Mouse (Mus musculus) heart, adult 11 months (tissue): ENCODE results near the gene Krtap10-4.

Experiments
- DNase-seq: peaks from one replicate; pipeline ENCODE4 v3.0.0; 2022

Krtap10-4 gene

GRCm38 (mm10) chr10:77826951-77827350 lies at the start of gene Krtap10-4:
Gene Krtap10-4, minus strand, starts transcription at chr10:77827095.
- DNase-seq = peak; percentile 91

- no peak for DNase-seq
Measured at GRCm38 (mm10) chr10:77869651-77870050, 42.8 kb upstream of the Krtap10-4 start.

GRCm38 (mm10) chr10:77867546-77867945 lies 40.7 kb upstream of the Krtap10-4 start:
- no peak for DNase-seq

GRCm38 (mm10) chr10:77864762-77865143 lies 37.9 kb upstream of the Krtap10-4 start:
- DNase-seq = no peak

GRCm38 (mm10) chr10:77864067-77864761 lies 37.3 kb upstream of the Krtap10-4 start:
- DNase-seq = peak; percentile 91

- DNase-seq = no peak
Measured at GRCm38 (mm10) chr10:77861675-77862074, 34.8 kb upstream of the Krtap10-4 start, which contains the start of gene Gm3285. Gene Gm3285, plus strand, starts transcription at chr10:77861975.

GRCm38 (mm10) chr10:77852559-77852958 lies 25.7 kb upstream of the Krtap10-4 start, which contains the start of gene Gm10318:
Gene Gm10318, plus strand, starts transcription at chr10:77852859.
- no peak for DNase-seq

- DNase-seq = no peak
Measured at GRCm38 (mm10) chr10:77847538-77847937, 20.6 kb upstream of the Krtap10-4 start.

GRCm38 (mm10) chr10:77846961-77847360 lies 20.1 kb upstream of the Krtap10-4 start:
- no peak for DNase-seq

GRCm38 (mm10) chr10:77846503-77846902 lies 19.6 kb upstream of the Krtap10-4 start, which contains the start of gene Gm36176:
Gene Gm36176, plus strand, starts transcription at chr10:77846803.
- no peak for DNase-seq

GRCm38 (mm10) chr10:77839006-77839405 lies 12.1 kb upstream of the Krtap10-4 start:
- no peak for DNase-seq

- no peak for DNase-seq
Measured at GRCm38 (mm10) chr10:77835647-77836046, 8.8 kb upstream of the Krtap10-4 start, which contains the start of gene Krtap10-10. Gene Krtap10-10, plus strand, starts transcription at chr10:77835947.

- DNase-seq = no peak
Measured at GRCm38 (mm10) chr10:77819203-77819602, 7.7 kb downstream of the Krtap10-4 start.

- DNase-seq = no peak
Measured at GRCm38 (mm10) chr10:77818523-77818922, 8.4 kb downstream of the Krtap10-4 start.

GRCm38 (mm10) chr10:77815514-77815913 lies 11.4 kb downstream of the Krtap10-4 start:
- DNase-seq = no peak

- DNase-seq = peak; percentile 83
Measured at GRCm38 (mm10) chr10:77814382-77814781, 12.5 kb downstream of the Krtap10-4 start, which contains the start of gene Gm2696. Gene Gm2696, plus strand, starts transcription at chr10:77814682.

GRCm38 (mm10) chr10:77811743-77812142 lies 15.2 kb downstream of the Krtap10-4 start, which contains the start of gene Gm9507:
Gene Gm9507, minus strand, starts transcription at chr10:77811843.
- DNase-seq = no peak

GRCm38 (mm10) chr10:77804095-77804494 lies 22.8 kb downstream of the Krtap10-4 start:
- DNase-seq = peak; percentile 17

GRCm38 (mm10) chr10:77798921-77799508 lies 27.9 kb downstream of the Krtap10-4 start, which contains the start of gene Gm19668:
Gene Gm19668, minus strand, starts transcription at chr10:77799133.
- peak; percentile 82 for DNase-seq

GRCm38 (mm10) chr10:77798164-77798920 lies 28.6 kb downstream of the Krtap10-4 start:
- peak; percentile 91 for DNase-seq

GRCm38 (mm10) chr10:77797677-77798076 lies 29.2 kb downstream of the Krtap10-4 start:
- DNase-seq = peak; percentile 89

- DNase-seq = peak; percentile 80
Measured at GRCm38 (mm10) chr10:77794976-77795375, 31.9 kb downstream of the Krtap10-4 start, which contains the start of gene Gm9639. Gene Gm9639, minus strand, starts transcription at chr10:77795076.

- DNase-seq = peak; percentile 67
Measured at GRCm38 (mm10) chr10:77788621-77789020, 38.3 kb downstream of the Krtap10-4 start.
